Mouse (Mus musculus): ENCODE data around the gene Shisa2. TPM values are rescaled to one million over a fixed set of nuclear protein-coding genes. Genes with fewer than 3 reads are reported as not detected.

The Shisa2 gene
- polyA plus RNA-seq, 1 experiment = 1.9 TPM

DNA sequence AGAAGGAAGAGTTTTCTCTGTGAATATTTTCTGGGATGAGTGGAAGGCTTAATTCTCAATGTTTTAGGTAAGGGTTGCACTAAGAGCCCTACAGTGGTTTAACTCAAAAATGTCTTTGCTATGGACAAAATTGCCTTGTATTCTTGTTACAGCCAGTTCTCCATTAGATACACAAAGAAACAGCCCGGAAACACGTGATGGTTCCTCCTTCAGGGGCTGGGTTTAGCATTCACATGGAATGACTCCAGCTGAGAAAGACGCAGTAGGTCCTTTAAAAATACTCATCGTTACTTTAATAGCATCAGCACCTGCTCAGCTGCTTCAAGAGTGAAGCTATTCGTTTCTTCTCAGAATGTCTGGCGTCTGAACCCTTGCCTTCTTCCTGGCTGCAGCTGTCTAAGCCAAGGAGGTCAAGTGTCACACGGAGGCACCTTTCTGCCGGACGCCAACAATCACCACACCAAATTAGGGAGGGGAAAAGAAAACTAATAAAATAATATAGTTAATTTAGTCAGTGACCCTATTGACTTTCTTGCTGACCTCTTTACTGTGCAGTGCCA lies 702 bp upstream of the Shisa2 start:
- no peak overlapping the region for H3K4me3 ChIP-seq (ENCODE audit: control insufficient read depth, low read depth, low read length)
- no peaks in the 10 kb centered on the region for H3K27me3 ChIP-seq (ENCODE audit: control insufficient read depth, insufficient read depth, low read length)
- H3K4me1 ChIP-seq (ENCODE audit: control insufficient read depth, insufficient read depth, low read length) = peaks cover 14% of the 10 kb centered on the region
- TF ChIP-seq POLR2A (IDR thresholded peaks at IDR 0.05; ENCODE audit: control insufficient read depth, low read depth, low read length) = no peak
- no peak for TF ChIP-seq CTCF (IDR thresholded peaks at IDR 0.05; ENCODE audit: control insufficient read depth, insufficient read depth, insufficient replicate concordance, low read depth, low read length)
- no peaks in the 10 kb centered on the region for H3K36me3 ChIP-seq (ENCODE audit: control insufficient read depth, insufficient read depth, low read length)
- no peak overlapping the region for H3K27ac ChIP-seq (ENCODE audit: control insufficient read depth, insufficient read depth, low read depth, low read length)

- Histone ChIP-seq H3K36me3 (ENCODE audit: control insufficient read depth, insufficient read depth, low read length) (no peaks in the 10 kb centered on the region), H3K27me3 (ENCODE audit: control insufficient read depth, insufficient read depth, low read length) (no peaks in the 10 kb centered on the region), H3K4me3 (ENCODE audit: control insufficient read depth, low read depth, low read length) (peak overlapping the region; percentile 63), H3K4me1 (ENCODE audit: control insufficient read depth, insufficient read depth, low read length) (peaks cover 17% of the 10 kb centered on the region), H3K27ac (ENCODE audit: control insufficient read depth, insufficient read depth, low read depth, low read length) (no peak overlapping the region)
- TF ChIP-seq POLR2A (IDR thresholded peaks at IDR 0.05; ENCODE audit: control insufficient read depth, low read depth, low read length) = no peak
- no peak for TF ChIP-seq CTCF (IDR thresholded peaks at IDR 0.05; ENCODE audit: control insufficient read depth, insufficient read depth, insufficient replicate concordance, low read depth, low read length)
Observed at GRCm38 (mm10) chr14:59625806-59626364, 777 bp downstream of the Shisa2 start.

- Histone ChIP-seq H3K36me3 (ENCODE audit: control insufficient read depth, insufficient read depth, low read length) (no peaks in the 10 kb centered on the region), H3K4me1 (ENCODE audit: control insufficient read depth, insufficient read depth, low read length) (peaks cover 17% of the 10 kb centered on the region), H3K27ac (ENCODE audit: control insufficient read depth, insufficient read depth, low read depth, low read length) (no peak overlapping the region), H3K4me3 (ENCODE audit: control insufficient read depth, low read depth, low read length) (no peak overlapping the region), H3K27me3 (ENCODE audit: control insufficient read depth, insufficient read depth, low read length) (no peaks in the 10 kb centered on the region)
- no peak for TF ChIP-seq CTCF (IDR thresholded peaks at IDR 0.05; ENCODE audit: control insufficient read depth, insufficient read depth, insufficient replicate concordance, low read depth, low read length)
- TF ChIP-seq POLR2A (IDR thresholded peaks at IDR 0.05; ENCODE audit: control insufficient read depth, low read depth, low read length) = no peak
Observed at GRCm38 (mm10) chr14:59626711-59627110, 1.6 kb downstream of the Shisa2 start.

- TF ChIP-seq CTCF (IDR thresholded peaks at IDR 0.05; ENCODE audit: control insufficient read depth, insufficient read depth, insufficient replicate concordance, low read depth, low read length) (no peak), POLR2A (IDR thresholded peaks at IDR 0.05; ENCODE audit: control insufficient read depth, low read depth, low read length) (no peak)
- peaks cover 17% of the 10 kb centered on the region for H3K4me1 ChIP-seq (ENCODE audit: control insufficient read depth, insufficient read depth, low read length)
- no peaks in the 10 kb centered on the region for H3K27me3 ChIP-seq (ENCODE audit: control insufficient read depth, insufficient read depth, low read length)
- H3K36me3 ChIP-seq (ENCODE audit: control insufficient read depth, insufficient read depth, low read length) = no peaks in the 10 kb centered on the region
- H3K27ac ChIP-seq (ENCODE audit: control insufficient read depth, insufficient read depth, low read depth, low read length) = no peak overlapping the region
- no peak overlapping the region for H3K4me3 ChIP-seq (ENCODE audit: control insufficient read depth, low read depth, low read length)
Observed at GRCm38 (mm10) chr14:59627142-59627680, 2.1 kb downstream of the Shisa2 start.

DNA sequence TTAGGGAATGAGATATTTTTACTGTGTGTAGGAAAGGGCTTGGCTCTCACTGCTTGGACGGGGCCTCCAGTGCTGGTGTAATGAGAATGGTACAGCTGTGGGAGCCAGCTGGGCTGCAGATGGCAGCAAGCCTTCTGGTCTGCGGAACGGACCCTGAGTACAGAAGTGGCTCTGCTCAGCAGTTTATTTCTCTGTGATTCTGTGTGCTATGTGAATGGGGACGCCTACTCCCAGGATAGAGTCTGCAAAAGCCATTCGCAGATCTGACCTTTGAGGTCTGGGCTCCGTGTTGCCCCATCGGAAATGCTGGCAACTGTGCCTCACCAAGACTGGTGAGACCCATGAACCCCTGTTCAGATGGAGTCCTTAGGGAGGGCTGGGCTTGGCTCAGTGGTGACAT lies 2.7 kb downstream of the Shisa2 start:
- H3K4me3 ChIP-seq (ENCODE audit: control insufficient read depth, low read depth, low read length) = no peak overlapping the region
- H3K27ac ChIP-seq (ENCODE audit: control insufficient read depth, insufficient read depth, low read depth, low read length) = no peak overlapping the region
- H3K36me3 ChIP-seq (ENCODE audit: control insufficient read depth, insufficient read depth, low read length) = no peaks in the 10 kb centered on the region
- TF ChIP-seq POLR2A (IDR thresholded peaks at IDR 0.05; ENCODE audit: control insufficient read depth, low read depth, low read length) (no peak), CTCF (IDR thresholded peaks at IDR 0.05; ENCODE audit: control insufficient read depth, insufficient read depth, insufficient replicate concordance, low read depth, low read length) (no peak)
- peaks cover 17% of the 10 kb centered on the region for H3K4me1 ChIP-seq (ENCODE audit: control insufficient read depth, insufficient read depth, low read length)
- no peaks in the 10 kb centered on the region for H3K27me3 ChIP-seq (ENCODE audit: control insufficient read depth, insufficient read depth, low read length)

DNA sequence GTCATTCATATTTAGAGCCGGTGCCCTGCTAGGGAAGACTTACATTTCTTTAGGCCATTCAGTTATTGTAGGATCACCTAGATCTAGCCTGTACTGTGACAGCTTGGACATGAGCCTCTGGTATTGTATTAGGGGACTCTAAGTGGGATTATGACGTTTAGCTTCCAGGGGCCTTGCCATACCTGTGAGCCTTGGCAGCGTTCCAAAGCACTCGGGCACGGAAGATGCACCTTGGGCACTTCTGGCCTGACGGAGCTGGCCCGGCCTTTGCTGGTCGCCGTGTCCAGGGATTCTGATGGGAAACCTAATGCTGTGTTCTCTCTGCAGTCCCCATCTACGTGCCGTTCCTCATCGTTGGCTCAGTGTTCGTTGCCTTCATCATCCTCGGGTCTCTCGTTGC lies 4.2 kb downstream of the Shisa2 start:
- Histone ChIP-seq H3K27ac (ENCODE audit: control insufficient read depth, insufficient read depth, low read depth, low read length) (no peak overlapping the region), H3K4me1 (ENCODE audit: control insufficient read depth, insufficient read depth, low read length) (peaks cover 17% of the 10 kb centered on the region), H3K27me3 (ENCODE audit: control insufficient read depth, insufficient read depth, low read length) (no peaks in the 10 kb centered on the region), H3K36me3 (ENCODE audit: control insufficient read depth, insufficient read depth, low read length) (no peaks in the 10 kb centered on the region), H3K4me3 (ENCODE audit: control insufficient read depth, low read depth, low read length) (peak overlapping the region; percentile 77)
- TF ChIP-seq CTCF (IDR thresholded peaks at IDR 0.05; ENCODE audit: control insufficient read depth, insufficient read depth, insufficient replicate concordance, low read depth, low read length) (no peak), POLR2A (IDR thresholded peaks at IDR 0.05; ENCODE audit: control insufficient read depth, low read depth, low read length) (peak; percentile 64; the same call in 1 of the 2 replicates)

GRCm38 (mm10) chr14:59630096-59630495 lies 5.0 kb downstream of the Shisa2 start:
- Histone ChIP-seq H3K36me3 (ENCODE audit: control insufficient read depth, insufficient read depth, low read length) (no peaks in the 10 kb centered on the region), H3K27ac (ENCODE audit: control insufficient read depth, insufficient read depth, low read depth, low read length) (no peak overlapping the region), H3K4me1 (ENCODE audit: control insufficient read depth, insufficient read depth, low read length) (peaks cover 13% of the 10 kb centered on the region), H3K27me3 (ENCODE audit: control insufficient read depth, insufficient read depth, low read length) (no peaks in the 10 kb centered on the region), H3K4me3 (ENCODE audit: control insufficient read depth, low read depth, low read length) (peak overlapping the region; percentile 77)
- no peak for TF ChIP-seq CTCF (IDR thresholded peaks at IDR 0.05; ENCODE audit: control insufficient read depth, insufficient read depth, insufficient replicate concordance, low read depth, low read length)
- TF ChIP-seq POLR2A (IDR thresholded peaks at IDR 0.05; ENCODE audit: control insufficient read depth, low read depth, low read length) = no peak

Data from testis, adult 2 months (tissue).